ENCODE assay signal across 13 mouse cellular contexts in genomic region chr10:90892728-90893127, GRCm38 (mm10).
DNase-seq lines count a peak whose midpoint lies in the region; ATAC-seq lines count a peak whose summit lies in the region.
"Had no signal": no experiment of that assay in that cellular context is flagged by ENCODE, and none has a peak within 500 bp of the region (broad histone marks: within the 10 kb centered on the region; RNA-seq: fewer than 3 reads in every experiment).

No protein-coding gene starts in this region.

- no peak for DNase-seq in midbrain, embryonic 10.5 days (ENCODE audit: low spot score)
- peak; percentile 39 to 43 for DNase-seq in cerebellum, postnatal 36 days
- peak; percentile 39 to 60 for DNase-seq in left cerebral cortex, postnatal 10 days (ENCODE audit: extremely low spot score in 1 of 2, low spot score in 2 of 2)
- peak; percentile 36 for DNase-seq in right cerebral cortex, postnatal 4 days
- DNase-seq in adrenal gland, adult 2 months, result no peak
- no peak for DNase-seq in adrenal gland, postnatal 10 days
- DNase-seq: kidney, adult 2 months; lung, postnatal 14 days; thymus, postnatal 25 days had no signal

- WGBS in midbrain, embryonic 13.5 days, result 56% methylated on average over 11 of the region's 11 CpGs
- WGBS in midbrain, embryonic 10.5 days, result 86% methylated on average over 11 of the region's 11 CpGs

- H3K4me2 ChIP-seq in midbrain, embryonic 13.5 days (replicated peaks), result no peak overlapping the region
- H3K4me2 ChIP-seq: heart, embryonic 12.5 days; limb, embryonic 15.5 days had no signal

- no peaks in the 10 kb centered on the region for H3K9me3 ChIP-seq in midbrain, embryonic 13.5 days
- H3K9me3 ChIP-seq in midbrain, embryonic 10.5 days (replicated peaks), result no peaks in the 10 kb centered on the region
- H3K9me3 ChIP-seq: heart, embryonic 12.5 days; limb, embryonic 15.5 days had no signal

- no peaks in the 10 kb centered on the region; the same call in 1 of the 2 replicates for H3K36me3 ChIP-seq in midbrain, embryonic 13.5 days
- no peaks in the 10 kb centered on the region for H3K36me3 ChIP-seq in midbrain, embryonic 10.5 days
- H3K36me3 ChIP-seq: heart, embryonic 12.5 days; limb, embryonic 15.5 days had no signal

- no peak overlapping the region for H3K9ac ChIP-seq in midbrain, embryonic 13.5 days (replicated peaks)
- H3K9ac ChIP-seq: heart, embryonic 12.5 days; limb, embryonic 15.5 days had no signal

- no peaks in the 10 kb centered on the region for H3K27me3 ChIP-seq in midbrain, embryonic 13.5 days
- H3K27me3 ChIP-seq in midbrain, embryonic 10.5 days (ENCODE audit: low read depth, poor library complexity, severe bottlenecking), result no peaks in the 10 kb centered on the region
- H3K27me3 ChIP-seq: heart, embryonic 12.5 days; limb, embryonic 15.5 days had no signal

- intact Hi-C loops in left cerebral cortex, postnatal 10 days (cut with DNase I), result no loop called here

- H3K27ac ChIP-seq in midbrain, embryonic 13.5 days, result peak overlapping the region; percentile 48
- H3K27ac ChIP-seq in midbrain, embryonic 10.5 days (replicated peaks), result no peak overlapping the region
- H3K27ac ChIP-seq: limb, embryonic 15.5 days had no signal

- H3K4me1 ChIP-seq in midbrain, embryonic 13.5 days (replicated peaks), result no peaks in the 10 kb centered on the region; the same call in 1 of the 2 replicates
- no peaks in the 10 kb centered on the region for H3K4me1 ChIP-seq in midbrain, embryonic 10.5 days
- H3K4me1 ChIP-seq: heart, embryonic 12.5 days; limb, embryonic 15.5 days had no signal

- ATAC-seq in midbrain, embryonic 13.5 days, result no peak

- H3K4me3 ChIP-seq in midbrain, embryonic 13.5 days (replicated peaks), result no peak overlapping the region
- no peak overlapping the region for H3K4me3 ChIP-seq in midbrain, embryonic 10.5 days
- H3K4me3 ChIP-seq: heart, embryonic 12.5 days; limb, embryonic 15.5 days; myocyte had no signal

Comparison
In these comparisons a context has a peak if more than half of its experiments do, and no peak if none do; other contexts are left out.
1. DNase-seq: peak in cerebellum, postnatal 36 days (2 of 2), left cerebral cortex, postnatal 10 days (2 of 2) and right cerebral cortex, postnatal 4 days (single experiment); none in midbrain, embryonic 10.5 days (single experiment), adrenal gland, adult 2 months (single experiment) and adrenal gland, postnatal 10 days (single experiment).